Mouse (Mus musculus) heart, embryonic 16.5 days (tissue): ENCODE data around the gene Erbb3. TPM values are rescaled to one million over a fixed set of nuclear protein-coding genes. Genes with fewer than 3 reads are reported as not detected.
"Not testable (repeated sequence)": the region's sequence is repeated elsewhere in the genome, so short reads cannot be mapped to it uniquely, and the experiment has no call there.

Source experiments
- ATAC-seq: fragments of 200-750 bp; cut with Nextera tagmentation; replicated peaks from 2 replicates; pipeline ENCODE4 v1.8.0; 2017; ENCODE audit warnings: moderate number of reproducible peaks; ENCODE audit not compliant: insufficient read depth, low FRiP score; ENCODE audit errors: extremely low read depth
- H3K27ac ChIP-seq: fragments of 300-500 bp; sonication (generic); 2 replicates; pipeline ENCODE4 v1.5.1; 2014; ENCODE audit warnings: mild to moderate bottlenecking, low read length, control low read depth, moderate library complexity
- H3K27me3 ChIP-seq: fragments of 300-500 bp; sonication (generic); 2 replicates; pipeline ENCODE4 v1.6.1; 2014; ENCODE audit warnings: low read length, mixed read lengths; ENCODE audit not compliant: control insufficient read depth, insufficient read depth
- H3K36me3 ChIP-seq: fragments of 300-500 bp; sonication (generic); 2 replicates; pipeline ENCODE4 v1.6.1; 2014; ENCODE audit not compliant: control insufficient read depth, insufficient read depth
- H3K4me1 ChIP-seq: fragments of 300-500 bp; sonication (generic); 2 replicates; pipeline ENCODE4 v1.6.1; 2014; ENCODE audit warnings: low read length, mixed read lengths; ENCODE audit not compliant: control insufficient read depth, insufficient read depth
- H3K4me2 ChIP-seq: fragments of 300-500 bp; sonication (generic); 2 replicates; pipeline ENCODE4 v1.6.1; 2014; ENCODE audit warnings: low read depth, mild to moderate bottlenecking, control low read depth, low read length
- H3K4me3 ChIP-seq: fragments of 300-500 bp; sonication (generic); 2 replicates; pipeline ENCODE4 v1.5.1; 2014; ENCODE audit warnings: mild to moderate bottlenecking, control low read depth, low read length
- H3K9ac ChIP-seq: fragments of 300-500 bp; sonication (generic); 2 replicates; pipeline ENCODE4 v1.6.1; 2014; ENCODE audit warnings: low read length, control low read depth
- H3K9me3 ChIP-seq: fragments of 300-500 bp; sonication (generic); replicated peaks from 2 replicates; pipeline ENCODE4 v1.6.1; 2016; ENCODE audit warnings: low read length; ENCODE audit not compliant: control insufficient read depth
- WGBS: fragments of 180-500 bp; shearing (Covaris S2); extraction: QIAGEN DNeasy Blood & Tissue Kit; methylation state at CpG from one replicate; pipeline ENCODE4 v1.1.7; 2014; 5-methylcytosine and 5-hydroxymethylcytosine counted together
- polyA plus RNA-seq: library from polyadenylated mRNA; unstranded; fragments of >200 nt; fragmentation: Nextera tagmentation; extraction: Ambion mirVana; gene quantifications from 2 replicates; pipeline ENCODE4 v1.2.1, GENCODE M21; 2015

The Erbb3 gene
- polyA plus RNA-seq, 1 experiment from 2014 or later, result 3.9 TPM

GRCm38 (mm10) chr10:128626311-128627310 lies 37.2 kb upstream of the Erbb3 start, which contains the start of gene Rps26:
Gene Rps26 (minus strand): TSS chr10:128626747.
- H3K27me3 ChIP-seq, result no peaks in the 10 kb centered on the region
- H3K4me1 ChIP-seq, result peaks cover 8% of the 10 kb centered on the region
- peak within 1 kb of the TSS; percentile 91 for H3K4me3 ChIP-seq
- peaks cover 20% of the 10 kb centered on the region for H3K36me3 ChIP-seq
- peak; percentile 94 for ATAC-seq
- no peaks in the 10 kb centered on the region for H3K9me3 ChIP-seq
- H3K27ac ChIP-seq, result peak within 1 kb of the TSS; percentile 76
- peak within 1 kb of the TSS; percentile 93 for H3K9ac ChIP-seq
- WGBS, result under 1% methylated on average over 40 of the region's 40 CpGs
- peak within 1 kb of the TSS; percentile 93 for H3K4me2 ChIP-seq

DNA sequence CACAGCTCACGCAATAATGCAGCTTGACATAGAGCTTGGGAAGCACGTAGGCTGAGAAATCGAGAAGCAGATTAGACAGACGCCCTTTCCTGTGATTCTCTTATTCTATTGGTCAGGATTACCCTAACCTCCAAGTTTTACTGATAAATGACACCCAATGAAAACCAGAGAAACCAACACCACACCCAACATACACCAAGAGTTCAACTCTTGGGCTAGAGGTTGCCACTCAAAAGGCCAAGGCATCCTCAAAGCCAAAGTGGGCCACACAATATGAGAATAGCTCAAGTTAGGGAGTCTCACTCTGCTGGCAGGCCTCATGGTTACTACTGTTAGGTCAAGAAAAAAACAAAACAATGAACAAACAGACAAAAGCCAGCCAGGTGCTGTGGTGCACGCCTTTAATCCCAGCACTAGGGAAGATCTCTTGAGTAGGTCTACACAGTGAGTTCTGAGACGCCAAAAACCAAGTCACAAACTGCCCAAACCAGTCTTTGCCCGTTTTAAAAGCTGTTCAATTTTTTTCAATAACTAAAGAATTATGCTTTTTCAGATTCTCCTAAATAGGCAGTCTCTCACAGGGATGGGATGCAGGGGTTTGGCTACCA lies 35.9 kb upstream of the Erbb3 start:
- peaks cover 8% of the 10 kb centered on the region for H3K4me1 ChIP-seq
- no peaks in the 10 kb centered on the region for H3K27me3 ChIP-seq
- ATAC-seq, result no peak
- peak overlapping the region; percentile 93 for H3K9ac ChIP-seq
- 34% methylated on average over 7 of the region's 7 CpGs for WGBS
- H3K4me2 ChIP-seq, result peak overlapping the region; percentile 93
- H3K9me3 ChIP-seq, result no peaks in the 10 kb centered on the region
- H3K27ac ChIP-seq, result peak overlapping the region; percentile 76
- H3K36me3 ChIP-seq, result peaks cover 20% of the 10 kb centered on the region
- H3K4me3 ChIP-seq, result peak overlapping the region; percentile 91

DNA sequence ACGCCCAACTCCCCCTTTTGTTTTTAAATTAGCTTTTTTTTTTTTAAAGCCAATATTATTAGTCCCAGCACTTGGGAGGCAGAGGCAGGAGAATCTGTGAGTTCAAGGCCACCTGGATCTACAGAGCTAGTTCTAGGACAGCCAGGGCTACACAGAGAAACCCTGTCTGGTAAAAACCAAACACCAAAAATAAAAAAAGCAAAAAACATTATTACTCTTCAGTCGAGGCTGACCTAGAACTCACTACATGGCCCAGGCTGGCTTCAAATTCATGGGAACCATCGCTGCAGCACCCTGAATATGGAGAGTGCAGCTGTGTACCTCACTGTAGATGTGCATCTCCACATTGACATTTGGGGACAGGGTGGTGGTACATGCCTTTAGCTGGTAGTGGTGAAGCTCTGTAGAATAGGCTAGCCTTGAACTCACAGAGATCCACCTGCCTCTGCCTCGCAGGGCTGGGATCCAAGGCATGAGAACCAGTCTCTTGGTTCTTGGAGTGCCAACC lies 33.7 kb upstream of the Erbb3 start:
- peaks cover 20% of the 10 kb centered on the region for H3K36me3 ChIP-seq
- WGBS, result 82% methylated on average over 4 of the region's 4 CpGs
- not testable (repeated sequence) for H3K4me3 ChIP-seq, H3K27me3 ChIP-seq, ATAC-seq, H3K27ac ChIP-seq, H3K4me1 ChIP-seq, H3K4me2 ChIP-seq, H3K9me3 ChIP-seq, H3K9ac ChIP-seq

DNA sequence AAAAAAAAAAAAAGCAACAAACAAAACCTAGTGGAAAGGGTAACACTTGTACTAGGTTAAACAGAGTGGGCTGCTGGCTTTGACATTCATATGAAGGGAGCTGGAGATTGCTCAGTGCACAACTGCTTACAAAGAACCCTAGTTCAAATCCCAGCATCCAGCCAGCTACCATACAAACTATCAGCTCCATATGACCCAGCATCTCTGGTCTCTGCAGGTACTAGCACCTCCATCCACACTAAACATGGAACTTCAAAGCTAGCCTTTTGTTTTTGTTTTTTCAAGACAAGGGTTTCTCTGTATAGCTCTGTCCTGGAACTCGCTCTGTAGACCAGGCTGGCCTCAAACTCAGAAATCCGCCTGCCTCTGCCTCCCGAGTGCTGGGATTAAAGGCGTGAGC lies 33.2 kb upstream of the Erbb3 start:
- H3K27me3 ChIP-seq, result no peaks in the 10 kb centered on the region
- H3K9me3 ChIP-seq, result no peaks in the 10 kb centered on the region
- ATAC-seq, result no peak
- no peak overlapping the region for H3K27ac ChIP-seq
- peaks cover 20% of the 10 kb centered on the region for H3K36me3 ChIP-seq
- H3K4me2 ChIP-seq, result no peak overlapping the region
- WGBS, result 83% methylated on average over 4 of the region's 4 CpGs
- peaks cover 8% of the 10 kb centered on the region for H3K4me1 ChIP-seq
- H3K4me3 ChIP-seq, result no peak overlapping the region
- H3K9ac ChIP-seq, result no peak overlapping the region

DNA sequence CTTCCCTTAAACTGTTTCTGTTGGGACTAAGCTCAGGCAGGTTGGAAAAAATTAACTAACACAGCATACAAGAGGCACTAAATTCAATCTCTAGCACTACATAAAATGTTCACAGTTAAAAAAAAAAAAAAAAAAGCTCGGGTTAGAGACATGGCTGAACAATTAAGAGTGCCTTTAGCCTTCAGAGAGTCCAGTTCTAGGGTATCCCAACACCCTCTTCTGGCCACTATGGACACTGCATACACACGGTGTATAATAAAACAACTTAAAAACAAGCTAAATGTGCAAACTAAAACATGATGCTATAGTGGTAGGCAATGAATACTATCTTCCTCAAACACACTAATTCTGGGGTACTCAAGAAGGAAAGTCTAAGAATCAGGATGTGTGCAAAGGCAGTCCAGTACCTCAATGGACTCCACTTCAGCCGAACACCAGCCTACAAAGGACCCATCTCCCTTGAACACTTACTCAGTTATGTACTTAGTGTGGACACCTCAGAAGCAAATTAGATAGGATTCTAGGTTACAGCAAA lies 32.6 kb upstream of the Erbb3 start:
- no peak for ATAC-seq
- Histone ChIP-seq H3K27ac (no peak overlapping the region), H3K9me3 (no peaks in the 10 kb centered on the region), H3K27me3 (no peaks in the 10 kb centered on the region), H3K36me3 (peaks cover 20% of the 10 kb centered on the region), H3K4me2 (no peak overlapping the region), H3K4me1 (peaks cover 8% of the 10 kb centered on the region), H3K4me3 (no peak overlapping the region), H3K9ac (no peak overlapping the region)
- 75% methylated on average over 3 of the region's 3 CpGs for WGBS

- Histone ChIP-seq H3K36me3 (peaks cover 18% of the 10 kb centered on the region), H3K9ac (no peak overlapping the region), H3K4me1 (peaks cover 4% of the 10 kb centered on the region), H3K27ac (no peak overlapping the region), H3K4me3 (no peak overlapping the region), H3K4me2 (no peak overlapping the region), H3K9me3 (no peaks in the 10 kb centered on the region), H3K27me3 (no peaks in the 10 kb centered on the region)
- no peak for ATAC-seq
Observed at GRCm38 (mm10) chr10:128620241-128620640, 30.8 kb upstream of the Erbb3 start.

DNA sequence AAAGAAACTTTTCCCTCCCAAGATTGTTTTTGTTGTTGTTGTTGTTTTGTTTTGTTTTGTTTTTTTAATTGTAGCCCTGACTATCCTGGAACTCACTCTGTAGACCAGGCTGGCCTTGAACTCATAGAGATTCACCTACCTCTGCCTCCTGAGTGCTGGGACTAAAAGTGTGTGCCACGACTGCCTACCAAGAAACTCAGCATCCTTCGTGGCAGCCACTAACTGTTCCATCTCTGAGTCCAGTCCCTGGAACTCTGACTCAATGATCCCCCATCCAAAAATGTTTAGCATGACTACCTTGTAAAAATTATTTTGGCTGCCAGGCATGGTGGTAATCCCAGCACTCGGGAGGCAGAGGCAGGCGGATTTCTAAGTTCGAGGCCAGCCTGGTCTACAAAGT lies 29.7 kb upstream of the Erbb3 start:
- not testable (repeated sequence) for H3K4me2 ChIP-seq, H3K4me3 ChIP-seq, H3K36me3 ChIP-seq, H3K4me1 ChIP-seq, H3K9me3 ChIP-seq, ATAC-seq, H3K27me3 ChIP-seq, H3K9ac ChIP-seq, H3K27ac ChIP-seq
- 80% methylated on average over 5 of the region's 5 CpGs for WGBS

GRCm38 (mm10) chr10:128618570-128618969 lies 29.1 kb upstream of the Erbb3 start:
- Histone ChIP-seq H3K9ac (no peak overlapping the region), H3K36me3 (peaks cover 3% of the 10 kb centered on the region; the same call in 1 of the 2 replicates), H3K4me1 (no peaks in the 10 kb centered on the region), H3K4me2 (no peak overlapping the region), H3K4me3 (no peak overlapping the region), H3K27ac (no peak overlapping the region), H3K27me3 (no peaks in the 10 kb centered on the region), H3K9me3 (no peaks in the 10 kb centered on the region)
- WGBS, result 75% methylated on average over 1 of the region's 1 CpGs
- ATAC-seq, result no peak
